In genomic region chr4:57141908-57142361, GRCm38 (mm10) we compare ENCODE assay signal across 8 mouse cellular contexts. TPM values are rescaled to one million over a fixed set of nuclear protein-coding genes. Genes with fewer than 3 reads are reported as not detected.
DNase-seq lines count a peak whose midpoint lies in the region; ATAC-seq lines count a peak whose summit lies in the region.

No protein-coding gene starts in this region.

- WGBS in kidney, embryonic 14.5 days = 4% methylated on average over 26 of the region's 26 CpGs
- 5% methylated on average over 20 of the region's 26 CpGs for WGBS in embryonic facial prominence, embryonic 14.5 days
- WGBS in hindbrain, embryonic 13.5 days = 6% methylated on average over 26 of the region's 26 CpGs
- WGBS in liver, embryonic 15.5 days (ENCODE audit: insufficient replicate concordance) = 7% methylated on average over 26 of the region's 26 CpGs

- H3K9me3 ChIP-seq in kidney, embryonic 14.5 days (ENCODE audit: control insufficient read depth, low read length) = no peaks in the 10 kb centered on the region
- H3K9me3 ChIP-seq in embryonic facial prominence, embryonic 14.5 days (ENCODE audit: control insufficient read depth, low read length) = no peaks in the 10 kb centered on the region
- no peaks in the 10 kb centered on the region for H3K9me3 ChIP-seq in hindbrain, embryonic 13.5 days
- H3K9me3 ChIP-seq in liver, embryonic 15.5 days (replicated peaks) = no peaks in the 10 kb centered on the region

- peak overlapping the region; percentile 69; the same call in 1 of the 2 replicates for H3K9ac ChIP-seq in kidney, embryonic 14.5 days (ENCODE audit: low read depth, low read length)
- peak overlapping the region; percentile 67 for H3K9ac ChIP-seq in embryonic facial prominence, embryonic 14.5 days (ENCODE audit: low read depth, low read length)
- peak overlapping the region; percentile 84 for H3K9ac ChIP-seq in hindbrain, embryonic 13.5 days
- peak overlapping the region; percentile 25; the same call in 1 of the 2 replicates for H3K9ac ChIP-seq in liver, embryonic 15.5 days

- peaks cover 19% of the 10 kb centered on the region for H3K27me3 ChIP-seq in kidney, embryonic 14.5 days (ENCODE audit: control insufficient read depth, insufficient read depth, low read length)
- H3K27me3 ChIP-seq in embryonic facial prominence, embryonic 14.5 days (replicated peaks; ENCODE audit: control insufficient read depth, insufficient read depth, low read length) = peaks cover 19% of the 10 kb centered on the region; the same call in 1 of the 2 replicates
- peaks cover 64% of the 10 kb centered on the region for H3K27me3 ChIP-seq in hindbrain, embryonic 13.5 days
- H3K27me3 ChIP-seq in liver, embryonic 15.5 days = peaks cover 90% of the 10 kb centered on the region

- DNase-seq in kidney, adult 9 months = no peak
- DNase-seq in embryonic facial prominence, embryonic 14.5 days (ENCODE audit: low spot score) = no peak
- peak; percentile 36 for DNase-seq in right cerebral cortex, postnatal 25 days
- no peak for DNase-seq in MN1 (ENCODE audit: low spot score)

- H3K27ac ChIP-seq in kidney, embryonic 14.5 days (ENCODE audit: low read depth, low read length) = no peak overlapping the region
- H3K27ac ChIP-seq in brown adipose tissue, adult 24 weeks (replicated peaks; ENCODE audit: low read depth, low read length) = no peak overlapping the region
- H3K27ac ChIP-seq in embryonic facial prominence, embryonic 14.5 days (replicated peaks; ENCODE audit: low read depth, low read length) = no peak overlapping the region
- no peak overlapping the region for H3K27ac ChIP-seq in hindbrain, embryonic 13.5 days
- H3K27ac ChIP-seq in liver, embryonic 15.5 days (replicated peaks) = no peak overlapping the region

- ATAC-seq in kidney, embryonic 14.5 days (ENCODE audit: low FRiP score, low TSS enrichment) = no peak
- no peak for ATAC-seq in embryonic facial prominence, embryonic 14.5 days (ENCODE audit: low read depth)
- peak; percentile 30; the same call in 1 of the 2 replicates for ATAC-seq in hindbrain, embryonic 13.5 days (ENCODE audit: low FRiP score)
- ATAC-seq in liver, embryonic 15.5 days (ENCODE audit: insufficient read depth) = no peak

- no peaks in the 10 kb centered on the region for H3K36me3 ChIP-seq in kidney, embryonic 14.5 days (ENCODE audit: control insufficient read depth, insufficient read depth, low read length)
- H3K36me3 ChIP-seq in embryonic facial prominence, embryonic 14.5 days (ENCODE audit: control insufficient read depth, insufficient read depth, low read length) = no peaks in the 10 kb centered on the region
- no peaks in the 10 kb centered on the region for H3K36me3 ChIP-seq in hindbrain, embryonic 13.5 days
- no peaks in the 10 kb centered on the region for H3K36me3 ChIP-seq in liver, embryonic 15.5 days (replicated peaks)

- H3K4me1 ChIP-seq in kidney, embryonic 14.5 days (ENCODE audit: control insufficient read depth, insufficient read depth, low read length) = peaks cover 31% of the 10 kb centered on the region
- no peaks in the 10 kb centered on the region; the same call in 1 of the 2 replicates for H3K4me1 ChIP-seq in brown adipose tissue, adult 24 weeks (ENCODE audit: control insufficient read depth, insufficient read depth, insufficient read length, low read length)
- no peaks in the 10 kb centered on the region for H3K4me1 ChIP-seq in embryonic facial prominence, embryonic 14.5 days (ENCODE audit: control insufficient read depth, insufficient read depth, low read length)
- peaks cover 43% of the 10 kb centered on the region for H3K4me1 ChIP-seq in hindbrain, embryonic 13.5 days (replicated peaks)
- peaks cover 37% of the 10 kb centered on the region for H3K4me1 ChIP-seq in liver, embryonic 15.5 days (replicated peaks)

- H3K4me2 ChIP-seq in kidney, embryonic 14.5 days (replicated peaks; ENCODE audit: low read depth, low read length) = peak overlapping the region; percentile 96
- H3K4me2 ChIP-seq in embryonic facial prominence, embryonic 14.5 days (ENCODE audit: low read depth, low read length) = peak overlapping the region; percentile 89
- H3K4me2 ChIP-seq in hindbrain, embryonic 13.5 days = peak overlapping the region; percentile 79
- peak overlapping the region; percentile 86 for H3K4me2 ChIP-seq in liver, embryonic 15.5 days

- peak overlapping the region; percentile 59 for H3K4me3 ChIP-seq in kidney, embryonic 14.5 days (ENCODE audit: low read length)
- H3K4me3 ChIP-seq in brown adipose tissue, adult 24 weeks (ENCODE audit: insufficient read depth, low read depth, low read length) = peak overlapping the region; percentile 61; the same call in 1 of the 2 replicates
- H3K4me3 ChIP-seq in embryonic facial prominence, embryonic 14.5 days (ENCODE audit: low read depth, low read length) = peak overlapping the region; percentile 68
- H3K4me3 ChIP-seq in hindbrain, embryonic 13.5 days = peak overlapping the region; percentile 68
- H3K4me3 ChIP-seq in liver, embryonic 15.5 days (replicated peaks) = peak overlapping the region; percentile 64

RNA-seq across cellular contexts. Expression of gene Epb41l4b, which starts 1.3 kb away (rescaled TPM):
- polyA plus RNA-seq in kidney, embryonic 14.5 days (2014; fragmentation: Nextera tagmentation; extraction: Ambion mirVana) = 2.3 and 2.9 TPM in 2 replicates
- polyA plus RNA-seq in brown adipose tissue, adult 24 weeks (2012; ENCODE audit: insufficient read depth, insufficient read length, missing spikeins) = 0.75 and 2.3 TPM in 2 replicates
- 4.8 and 5.2 TPM in 2 replicates for polyA plus RNA-seq in embryonic facial prominence, embryonic 14.5 days (2014; fragmentation: Nextera tagmentation; extraction: Ambion mirVana)
- polyA plus RNA-seq in hindbrain, embryonic 13.5 days (2015; fragmentation: Nextera tagmentation; extraction: Ambion mirVana) = 1.7 and 2.1 TPM in 2 replicates
- 2.0 and 2.4 TPM in 2 replicates for polyA plus RNA-seq in liver, embryonic 15.5 days (2015; fragmentation: Nextera tagmentation; extraction: Ambion mirVana)

Comparison
In these comparisons a context has a peak if more than half of its experiments do, and no peak if none do; other contexts are left out.
1. H3K9ac ChIP-seq: peak in every context shown above with its lines; median percentile 84 in hindbrain, embryonic 13.5 days; 69 in kidney, embryonic 14.5 days; 67 in embryonic facial prominence, embryonic 14.5 days; 25 in liver, embryonic 15.5 days.